Mouse (Mus musculus) neural tube, embryonic 10.5 days (tissue): ENCODE measurements around the gene Kctd11.

Experiments used
- DNase-seq: peaks from one replicate; pipeline ENCODE4 v3.0.0-alpha.2; 2017; ENCODE audit warnings: low spot score; ENCODE audit errors: extremely low spot score

Kctd11 gene

GRCm38 (mm10) chr11:69912716-69913530, 31.7 kb upstream of the Kctd11 start:
- DNase-seq = no peak

GRCm38 (mm10) chr11:69911701-69912100, 30.5 kb upstream of the Kctd11 start:
- DNase-seq = no peak

DNA sequence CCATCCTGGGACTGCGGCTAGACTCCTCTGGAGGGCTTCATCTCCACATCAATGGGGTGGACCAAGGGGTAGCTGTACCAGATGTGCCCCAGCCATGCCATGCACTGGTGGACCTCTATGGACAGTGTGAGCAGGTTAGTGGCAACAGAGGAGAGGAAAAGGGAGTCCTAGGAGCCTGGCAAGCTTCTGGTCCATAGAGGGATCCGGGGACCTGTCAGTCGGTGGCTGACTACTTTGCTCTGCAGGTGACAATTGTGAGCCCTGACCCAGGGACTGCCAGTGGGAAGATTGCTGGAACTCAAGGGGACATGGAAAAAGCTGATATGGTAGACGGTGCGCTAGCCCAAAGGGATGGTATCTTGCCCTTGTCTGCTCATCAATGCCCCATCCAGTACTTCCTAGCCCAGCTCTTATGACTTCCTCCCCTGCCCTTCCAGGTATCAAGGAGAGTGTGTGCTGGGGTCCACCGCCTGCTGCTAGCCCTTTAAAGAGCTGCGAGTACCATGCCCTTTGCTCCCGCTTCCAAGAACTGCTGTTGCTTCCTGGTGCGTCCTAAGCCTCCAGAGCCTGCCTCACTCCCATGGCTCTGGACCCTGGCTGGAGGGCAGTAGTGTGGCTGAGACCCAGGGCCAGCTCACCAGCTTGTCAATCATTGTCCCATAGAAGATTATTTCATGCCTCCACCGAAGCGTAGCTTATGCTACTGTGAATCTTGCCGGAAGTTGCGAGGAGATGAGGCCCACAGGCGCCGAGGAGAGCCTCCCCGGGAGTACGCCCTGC, 29.8 kb upstream of the Kctd11 start:
- DNase-seq = no peak

- no peak for DNase-seq
Measured at GRCm38 (mm10) chr11:69910177-69910576, 29.0 kb upstream of the Kctd11 start.

DNA sequence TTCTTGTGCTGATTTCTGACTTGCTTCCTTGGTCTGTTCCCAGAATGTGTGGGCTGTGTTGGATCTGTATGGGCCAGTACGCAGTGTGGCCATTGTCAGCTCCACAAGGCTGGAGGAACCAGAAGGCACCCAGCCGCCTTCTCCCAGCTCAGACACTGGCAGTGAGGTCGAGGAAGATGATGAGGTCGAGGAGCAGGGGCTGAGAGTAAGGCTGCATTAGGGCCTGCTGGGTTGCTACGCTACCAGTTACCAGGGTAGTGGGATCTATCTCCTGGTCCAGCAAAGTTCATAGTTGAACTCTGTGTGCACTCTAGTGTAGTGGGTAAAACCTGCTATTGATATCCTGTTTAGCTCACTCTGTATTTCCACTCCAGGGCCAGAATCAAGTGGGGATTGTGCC, 28.0 kb upstream of the Kctd11 start:
- no peak for DNase-seq

- no peak for DNase-seq
Measured at GRCm38 (mm10) chr11:69908645-69909044, 27.4 kb upstream of the Kctd11 start.

DNA sequence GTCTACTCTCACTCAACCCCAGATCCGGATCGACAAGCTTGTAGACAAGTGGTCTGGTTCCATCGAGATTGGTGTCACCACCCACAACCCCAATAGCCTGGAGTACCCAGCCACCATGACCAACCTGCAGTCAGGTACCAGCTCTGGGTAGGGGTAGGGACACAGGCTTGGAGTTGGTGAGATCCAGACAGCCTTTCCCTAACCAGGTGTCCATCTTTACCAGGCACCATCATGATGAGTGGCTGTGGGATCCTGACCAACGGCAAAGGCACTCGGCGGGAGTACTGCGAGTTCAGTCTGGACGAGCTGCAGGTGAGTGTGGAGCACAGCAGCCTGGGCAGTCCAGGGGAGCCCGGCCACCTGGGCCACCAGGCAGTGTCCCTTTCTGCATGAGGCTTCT, 23.1 kb upstream of the Kctd11 start:
- DNase-seq = no peak

DNA sequence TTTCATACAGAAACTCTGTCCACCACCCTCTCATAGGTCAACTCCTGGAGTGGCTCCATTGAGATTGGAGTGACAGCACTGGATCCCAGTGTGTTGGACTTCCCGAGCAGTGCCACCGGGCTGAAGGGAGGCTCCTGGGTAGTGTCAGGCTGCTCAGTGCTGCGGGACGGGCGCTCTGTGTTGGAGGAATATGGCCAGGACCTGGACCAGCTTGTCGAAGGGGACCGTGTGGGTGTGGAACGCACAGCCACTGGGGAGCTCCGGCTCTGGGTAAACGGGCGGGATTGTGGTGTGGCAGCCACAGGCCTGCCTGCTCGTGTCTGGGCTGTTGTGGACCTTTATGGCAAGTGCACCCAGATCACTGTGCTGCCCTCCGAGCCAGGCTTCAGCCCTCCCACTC, 21.8 kb upstream of the Kctd11 start:
- no peak for DNase-seq

GRCm38 (mm10) chr11:69901993-69902392, 20.8 kb upstream of the Kctd11 start:
- no peak for DNase-seq

GRCm38 (mm10) chr11:69901406-69901846, 20.2 kb upstream of the Kctd11 start:
- DNase-seq = peak; percentile 93

GRCm38 (mm10) chr11:69900471-69901405, 19.5 kb upstream of the Kctd11 start, which contains the start of the genes 2810408A11Rik and Neurl4:
2810408A11Rik (minus strand) TSS chr11:69900987.
Neurl4 (plus strand) TSS chr11:69901072.
- peak; percentile 89 for DNase-seq

DNA sequence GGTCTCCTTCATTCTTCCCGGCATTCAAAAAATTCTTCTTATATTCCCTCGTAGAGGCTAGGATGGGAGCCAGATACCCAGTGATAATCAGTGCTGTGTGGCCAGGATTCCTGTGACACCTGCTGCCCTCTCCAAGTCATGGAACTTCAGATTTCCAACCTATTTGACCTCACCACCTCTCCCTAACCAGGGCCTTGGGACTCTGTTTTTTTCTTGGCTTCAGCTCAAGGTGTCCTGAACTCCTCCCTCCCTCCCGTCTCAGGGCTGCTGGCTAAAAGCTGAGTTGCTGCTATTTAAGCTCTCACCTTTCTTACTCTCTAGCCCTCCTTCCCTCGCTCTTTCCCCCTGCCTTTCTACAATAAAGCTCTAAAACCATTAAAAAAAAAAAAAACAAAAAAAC, 18.7 kb upstream of the Kctd11 start:
- peak; percentile 34 for DNase-seq

GRCm38 (mm10) chr11:69895291-69895690, 14.1 kb upstream of the Kctd11 start, which contains the start of gene Acap1:
Acap1 (minus strand) TSS chr11:69895539.
- no peak for DNase-seq

DNA sequence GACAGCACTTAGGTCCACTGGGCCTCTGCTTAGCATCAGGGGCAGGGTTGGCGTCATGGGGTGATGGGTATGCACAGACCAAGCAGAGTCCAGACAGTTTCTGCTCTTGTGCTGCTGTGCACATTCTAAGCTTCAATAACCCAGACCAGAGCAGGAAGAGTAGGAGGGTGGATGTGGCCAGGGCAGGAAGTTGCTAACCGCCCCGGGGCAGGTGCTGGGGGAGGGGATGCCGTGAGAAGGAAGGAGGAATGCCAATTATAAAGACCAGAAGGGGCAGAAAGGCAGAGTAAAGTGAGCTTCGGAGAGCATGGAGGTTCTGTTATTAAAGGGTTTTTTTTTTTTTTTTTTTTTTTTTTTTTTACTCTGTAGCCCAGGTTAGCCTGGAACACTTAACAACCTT, 13.5 kb upstream of the Kctd11 start:
- DNase-seq = no peak

GRCm38 (mm10) chr11:69891482-69891881, 10.3 kb upstream of the Kctd11 start:
- no peak for DNase-seq

DNA sequence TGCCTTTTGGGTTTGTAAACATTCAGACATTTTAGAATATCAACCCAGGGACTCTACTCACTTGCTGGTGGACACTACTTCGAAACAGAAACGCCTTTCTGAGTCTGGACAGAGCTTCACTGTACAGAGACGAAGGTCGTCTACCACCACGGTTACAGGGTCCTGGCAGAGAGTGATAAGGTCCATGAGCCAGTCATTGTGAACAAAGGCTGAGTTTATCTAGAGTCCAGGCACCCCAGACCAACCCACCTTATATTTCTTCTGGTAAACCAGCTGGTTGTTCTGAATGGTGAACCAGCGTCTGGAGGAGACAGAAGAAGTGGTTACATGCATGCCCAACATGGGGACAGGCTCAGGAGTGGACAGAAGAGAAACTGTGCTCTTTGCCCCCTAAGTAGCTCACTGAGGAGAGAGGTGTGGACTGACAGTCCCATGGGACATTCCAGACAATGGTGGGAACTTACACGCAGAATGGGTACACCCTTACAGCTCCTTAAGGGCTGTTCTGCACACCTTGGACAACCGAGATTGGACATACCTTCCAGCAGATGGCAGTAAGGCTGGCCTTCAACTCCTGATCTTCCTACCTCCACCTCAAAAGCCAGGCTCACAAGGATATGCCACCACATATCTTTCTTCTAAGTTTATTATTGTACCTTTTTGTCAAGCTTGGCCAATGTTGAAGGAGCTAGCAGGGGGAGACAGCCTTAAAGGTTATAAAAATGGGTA, 5.9 kb upstream of the Kctd11 start:
- DNase-seq = no peak

GRCm38 (mm10) chr11:69884663-69885062, 3.5 kb upstream of the Kctd11 start:
- no peak for DNase-seq

- DNase-seq = no peak
Measured at GRCm38 (mm10) chr11:69884240-69884639, 3.0 kb upstream of the Kctd11 start.

- DNase-seq = no peak
Measured at GRCm38 (mm10) chr11:69883527-69884151, 2.4 kb upstream of the Kctd11 start.

- peak; percentile 36 for DNase-seq
Measured at GRCm38 (mm10) chr11:69883066-69883465, 1.9 kb upstream of the Kctd11 start.
